Mouse (Mus musculus) liver, embryonic 11.5 days (tissue): ENCODE data around the gene Lemd2. TPM values are rescaled to one million over a fixed set of nuclear protein-coding genes. Genes with fewer than 3 reads are reported as not detected.
"Not testable (repeated sequence)": the region's sequence is repeated elsewhere in the genome, so short reads cannot be mapped to it uniquely, and the experiment has no call there.

Experiments used
- ATAC-seq: fragments of 200-750 bp; cut with Nextera tagmentation; replicated peaks from 2 replicates; pipeline ENCODE4 v1.8.0; 2017; ENCODE audit warnings: moderate number of reproducible peaks, mild to moderate bottlenecking, moderate TSS enrichment, moderate library complexity; ENCODE audit not compliant: low FRiP score
- DNase-seq: peaks from one replicate; pipeline ENCODE4 v3.0.0-alpha.2; 2017; ENCODE audit warnings: low spot score
- H3K27ac ChIP-seq: fragments of 300-500 bp; sonication (generic); 2 replicates; pipeline ENCODE4 v1.5.1; 2014; ENCODE audit warnings: mild to moderate bottlenecking, low read depth, low read length, control low read depth
- H3K27me3 ChIP-seq: fragments of 300-500 bp; sonication (generic); replicated peaks from 2 replicates; pipeline ENCODE4 v1.6.1; 2014; ENCODE audit warnings: low read length, mixed read lengths; ENCODE audit not compliant: control insufficient read depth, insufficient read depth
- H3K36me3 ChIP-seq: fragments of 300-500 bp; sonication (generic); 2 replicates; pipeline ENCODE4 v1.6.1; 2014; ENCODE audit warnings: mild to moderate bottlenecking, low read length, moderate library complexity, mixed read lengths; ENCODE audit not compliant: control insufficient read depth, insufficient read depth
- H3K4me1 ChIP-seq: fragments of 300-500 bp; sonication (generic); replicated peaks from 2 replicates; pipeline ENCODE4 v1.6.1; 2014; ENCODE audit warnings: low read length, mixed read lengths; ENCODE audit not compliant: control insufficient read depth, insufficient read depth
- H3K4me2 ChIP-seq: fragments of 300-500 bp; sonication (generic); 2 replicates; pipeline ENCODE4 v1.6.1; 2014; ENCODE audit warnings: mild to moderate bottlenecking, control low read depth, moderate library complexity
- H3K4me3 ChIP-seq: fragments of 300-500 bp; sonication (generic); 2 replicates; pipeline ENCODE4 v1.5.1; 2014; ENCODE audit warnings: low read depth, low read length, control low read depth
- H3K9ac ChIP-seq: fragments of 300-500 bp; sonication (generic); 2 replicates; pipeline ENCODE4 v1.6.1; 2014; ENCODE audit warnings: low read depth, low read length, control low read depth
- H3K9me3 ChIP-seq: fragments of 300-500 bp; sonication (generic); 2 replicates; pipeline ENCODE4 v1.6.1; 2016; ENCODE audit warnings: low read length, inconsistent platforms, mixed read lengths; ENCODE audit not compliant: control insufficient read depth
- WGBS: fragments of 180-500 bp; shearing (Covaris S2); extraction: QIAGEN DNeasy Blood & Tissue Kit; methylation state at CpG from one replicate; pipeline ENCODE4 v1.1.7; 2014; 5-methylcytosine and 5-hydroxymethylcytosine counted together
- polyA plus RNA-seq: library from polyadenylated mRNA; unstranded; fragments of >200 nt; fragmentation: Nextera tagmentation; extraction: Ambion mirVana; gene quantifications from 2 replicates; pipeline ENCODE4 v1.2.1, GENCODE M21; 2014

The Lemd2 gene
- polyA plus RNA-seq, 1 experiment from 2014 or later = 13.4 TPM

- no peaks in the 10 kb centered on the region for H3K36me3 ChIP-seq
- ATAC-seq = no peak
Observed at GRCm38 (mm10) chr17:27240556-27241457, 36.5 kb upstream of the Lemd2 start.

DNA sequence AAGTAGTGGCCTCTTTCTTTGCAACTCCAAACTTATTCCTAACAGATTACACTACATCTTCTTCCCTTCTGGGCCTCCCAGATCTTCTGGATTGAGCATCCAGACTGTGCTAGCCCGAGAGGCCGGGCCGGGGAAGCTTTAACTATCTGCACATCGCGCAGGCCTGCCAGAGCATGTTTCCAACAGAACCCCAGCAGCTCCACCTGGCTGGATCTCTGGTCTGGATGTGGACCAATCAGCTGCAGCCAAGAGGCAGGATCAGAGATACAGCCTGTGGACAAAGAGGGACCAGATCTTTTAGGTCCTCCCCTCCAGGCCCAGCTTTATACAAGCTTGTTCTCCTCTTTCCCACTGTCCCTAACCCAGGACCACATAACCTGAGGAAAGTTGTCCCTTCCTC, 35.7 kb upstream of the Lemd2 start:
- Histone ChIP-seq H3K27me3 (no peaks in the 10 kb centered on the region), H3K4me3 (no peak overlapping the region), H3K9me3 (no peaks in the 10 kb centered on the region), H3K27ac (no peak overlapping the region), H3K4me2 (no peak overlapping the region), H3K9ac (no peak overlapping the region), H3K4me1 (no peaks in the 10 kb centered on the region), H3K36me3 (no peaks in the 10 kb centered on the region)
- ATAC-seq = no peak
- 83% methylated on average over 5 of the region's 5 CpGs for WGBS
- no peak for DNase-seq

More at GRCm38 (mm10) chr17:27240556-27241457, 36.5 kb upstream of the Lemd2 start:
- Histone ChIP-seq H3K4me3 (no peak overlapping the region), H3K9ac (no peak overlapping the region), H3K4me1 (no peaks in the 10 kb centered on the region), H3K27ac (no peak overlapping the region), H3K9me3 (no peaks in the 10 kb centered on the region), H3K27me3 (no peaks in the 10 kb centered on the region), H3K4me2 (no peak overlapping the region)
- 43% methylated on average over 15 of the region's 15 CpGs for WGBS
- no peak for DNase-seq

DNA sequence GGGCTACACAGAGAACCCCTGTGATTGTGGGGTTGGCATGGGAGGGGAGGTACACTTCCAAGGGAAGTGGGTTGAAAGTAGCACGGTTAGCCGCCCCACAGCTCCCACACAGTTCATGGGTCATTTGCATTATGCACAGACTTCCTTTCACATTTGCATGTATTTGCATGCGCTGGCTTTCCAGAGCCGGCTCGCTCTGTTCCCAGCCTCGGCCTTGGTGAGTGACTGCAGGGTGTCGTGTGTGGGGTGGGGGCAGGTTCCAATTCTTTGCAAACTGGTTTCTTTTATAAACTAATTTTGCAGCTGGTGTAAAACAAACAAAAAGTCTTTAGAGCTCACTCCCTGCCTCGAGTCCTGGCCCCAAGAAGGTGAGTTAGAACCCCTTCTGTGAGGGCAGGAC, 34.4 kb upstream of the Lemd2 start:
- no peak for ATAC-seq
- Histone ChIP-seq H3K27ac (no peak overlapping the region), H3K4me2 (no peak overlapping the region), H3K4me3 (no peak overlapping the region), H3K9ac (no peak overlapping the region), H3K36me3 (no peaks in the 10 kb centered on the region), H3K9me3 (no peaks in the 10 kb centered on the region), H3K27me3 (0 out of 2 replicates have a peak, but pooled peaks cover 2% of the 10 kb centered on the region), H3K4me1 (no peaks in the 10 kb centered on the region)
- 49% methylated on average over 8 of the region's 8 CpGs for WGBS
- DNase-seq = no peak

DNA sequence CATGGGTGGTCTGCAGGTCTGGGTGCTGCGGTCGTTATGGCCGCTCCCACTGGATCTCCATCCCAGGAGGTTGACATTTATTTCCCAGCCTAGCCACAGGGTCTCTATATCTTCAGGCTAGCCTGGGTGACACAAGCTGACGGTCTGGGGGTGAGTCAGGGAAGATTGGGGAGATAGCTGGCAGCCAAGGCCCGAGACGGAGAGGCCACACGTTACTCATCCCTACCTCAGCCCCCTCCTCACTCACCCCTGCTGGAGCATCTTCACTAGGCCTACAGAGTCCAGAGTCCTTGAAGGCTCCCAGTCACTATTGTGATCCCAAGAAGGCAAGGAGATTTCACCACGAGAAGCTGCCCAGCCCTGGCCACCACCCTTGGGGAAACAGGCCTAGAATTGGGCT, 33.5 kb upstream of the Lemd2 start:
- Histone ChIP-seq H3K4me1 (no peaks in the 10 kb centered on the region), H3K36me3 (no peaks in the 10 kb centered on the region), H3K9ac (no peak overlapping the region), H3K9me3 (no peaks in the 10 kb centered on the region), H3K4me2 (no peak overlapping the region), H3K27ac (no peak overlapping the region), H3K27me3 (0 out of 2 replicates have a peak, but pooled peaks cover 2% of the 10 kb centered on the region), H3K4me3 (no peak overlapping the region)
- DNase-seq = no peak
- 69% methylated on average over 8 of the region's 8 CpGs for WGBS
- ATAC-seq = no peak

DNA sequence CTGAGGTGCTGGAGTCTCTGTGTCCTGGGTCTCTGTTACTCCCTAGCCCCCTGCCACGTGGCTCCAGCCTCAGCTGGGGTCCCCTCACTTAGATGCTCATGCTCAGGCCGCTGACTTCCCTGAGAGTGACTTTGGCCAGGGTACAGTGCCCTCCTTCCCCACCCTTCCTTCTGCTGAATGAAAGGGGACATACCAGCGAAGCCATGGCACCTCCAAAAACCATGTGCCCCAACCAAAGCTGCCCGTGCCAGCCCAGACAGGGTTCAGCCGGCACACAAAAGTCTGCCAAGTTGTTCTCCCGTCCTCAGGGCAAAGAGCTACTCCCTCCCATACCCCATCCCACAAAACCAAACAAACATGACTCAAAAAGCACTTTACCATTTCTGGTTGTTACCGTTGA, 29.0 kb upstream of the Lemd2 start:
- H3K4me3 ChIP-seq = no peak overlapping the region
- no peaks in the 10 kb centered on the region for H3K36me3 ChIP-seq
- H3K9me3 ChIP-seq = no peaks in the 10 kb centered on the region
- 72% methylated on average over 7 of the region's 7 CpGs for WGBS
- ATAC-seq (no peak), DNase-seq (no peak)
- H3K27me3 ChIP-seq = peaks cover 2% of the 10 kb centered on the region; the same call in 1 of the 2 replicates
- no peaks in the 10 kb centered on the region for H3K4me1 ChIP-seq
- H3K4me2 ChIP-seq = no peak overlapping the region
- H3K27ac ChIP-seq = no peak overlapping the region
- H3K9ac ChIP-seq = no peak overlapping the region

DNA sequence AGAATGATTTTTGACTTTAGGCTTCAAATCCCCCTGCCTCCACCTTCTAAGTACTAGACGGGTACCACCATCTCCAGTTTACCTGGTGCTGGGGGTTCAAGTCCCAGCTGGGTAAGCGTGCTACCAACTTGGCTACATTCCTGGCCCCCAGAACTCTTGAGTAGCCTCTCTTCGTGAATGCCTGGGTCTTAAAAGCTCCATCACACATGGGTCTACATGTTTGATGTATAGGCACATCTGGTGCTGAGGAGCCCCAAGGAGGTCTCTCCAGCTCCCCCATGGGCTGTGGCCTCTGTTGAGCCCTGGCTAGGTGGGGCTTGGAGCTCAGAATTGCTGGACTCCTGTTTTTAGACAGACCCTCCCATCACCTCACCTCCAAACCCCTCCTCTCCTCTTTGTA, 27.9 kb upstream of the Lemd2 start:
- peaks cover 2% of the 10 kb centered on the region; the same call in 1 of the 2 replicates for H3K27me3 ChIP-seq
- WGBS = 79% methylated on average over 3 of the region's 3 CpGs
- ATAC-seq (no peak), DNase-seq (no peak)
- no peak overlapping the region for H3K4me2 ChIP-seq
- no peaks in the 10 kb centered on the region for H3K36me3 ChIP-seq
- no peak overlapping the region for H3K27ac ChIP-seq
- no peaks in the 10 kb centered on the region for H3K4me1 ChIP-seq
- H3K9ac ChIP-seq = no peak overlapping the region
- no peak overlapping the region for H3K4me3 ChIP-seq
- H3K9me3 ChIP-seq = no peaks in the 10 kb centered on the region

- WGBS = 80% methylated on average over 4 of the region's 4 CpGs
Observed at GRCm38 (mm10) chr17:27231586-27231985, 27.3 kb upstream of the Lemd2 start.

DNA sequence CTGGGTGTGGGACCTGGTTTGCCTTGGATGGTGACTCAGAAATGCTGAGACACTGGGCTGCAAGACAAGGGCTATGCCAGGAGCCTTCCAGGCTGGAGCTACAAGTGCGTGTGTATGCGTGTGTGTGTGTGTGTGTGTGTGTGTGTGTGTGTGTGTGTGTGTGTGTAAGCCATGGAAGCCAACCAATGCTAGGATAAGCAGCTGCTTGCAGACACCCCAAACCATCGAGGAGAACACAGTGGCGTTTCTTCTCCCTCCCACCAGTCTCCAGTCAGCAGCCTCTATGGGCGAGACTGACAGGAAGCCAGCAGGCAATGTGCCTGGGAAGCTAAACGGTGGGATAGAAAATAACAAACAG, 26.9 kb upstream of the Lemd2 start:
- DNase-seq (no peak), ATAC-seq (no peak)
- 52% methylated on average over 6 of the region's 6 CpGs for WGBS
- Histone ChIP-seq H3K9me3 (no peaks in the 10 kb centered on the region), H3K4me3 (no peak overlapping the region), H3K27ac (no peak overlapping the region), H3K4me1 (no peaks in the 10 kb centered on the region), H3K9ac (no peak overlapping the region), H3K36me3 (no peaks in the 10 kb centered on the region), H3K4me2 (no peak overlapping the region), H3K27me3 (peaks cover 2% of the 10 kb centered on the region; the same call in 1 of the 2 replicates)

More at GRCm38 (mm10) chr17:27231586-27231985, 27.3 kb upstream of the Lemd2 start:
- H3K36me3 ChIP-seq, H3K9ac ChIP-seq, H3K27ac ChIP-seq, H3K4me3 ChIP-seq, H3K4me1 ChIP-seq, DNase-seq, H3K4me2 ChIP-seq, H3K9me3 ChIP-seq, H3K27me3 ChIP-seq, ATAC-seq: not testable (repeated sequence)
